Mouse (Mus musculus): ENCODE measurements at regions not wholly inside any gene's neighbourhood (a gene's known extent, or its start where the extent isn't known, plus 50 kb on each side); places are given as distances from the start of the nearest gene placed in this dataset.

- no peak for TF ChIP-seq POLR2A (IDR thresholded peaks at IDR 0.05; ENCODE audit: borderline replicate concordance, extremely low read depth, low read depth, low read length)
- no peak for TF ChIP-seq CTCF (IDR thresholded peaks at IDR 0.05; ENCODE audit: insufficient read depth, low read length)
- Histone ChIP-seq H3K4me1 (ENCODE audit: control insufficient read depth, insufficient read depth, low read length) (no peaks in the 10 kb centered on the region), H3K4me3 (replicated peaks; ENCODE audit: extremely low read depth, low read depth, low read length) (no peak overlapping the region)
- no peak for DNase-seq
- WGBS, result 82% methylated on average over 6 of the region's 6 CpGs
These were observed 68.9 kb upstream of the Cdkn2b start for GRCm38 (mm10) chr4:89379622-89380329.

DNA sequence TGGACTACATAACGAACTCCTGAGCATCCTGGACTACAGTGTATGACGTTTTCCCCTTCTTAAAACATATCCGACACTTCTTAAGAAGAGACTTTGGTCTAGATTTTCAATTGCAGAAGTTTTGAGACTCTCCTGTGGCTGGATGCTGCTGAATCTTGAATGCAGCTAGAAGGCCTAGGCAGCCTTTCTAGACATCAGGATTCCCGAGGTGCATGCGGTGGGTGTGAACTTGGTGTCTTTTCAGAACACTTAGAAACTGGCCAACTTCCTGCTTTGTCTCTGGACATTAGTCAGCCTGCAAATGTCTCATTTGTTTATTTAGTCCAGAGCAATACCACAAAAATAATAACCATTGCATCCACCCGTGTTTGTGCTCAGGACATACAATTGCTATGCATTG lies 61.8 kb upstream of the Cdkn2b start:
- Histone ChIP-seq H3K4me3 (replicated peaks; ENCODE audit: extremely low read depth, low read depth, low read length) (no peak overlapping the region), H3K4me1 (ENCODE audit: control insufficient read depth, insufficient read depth, low read length) (no peaks in the 10 kb centered on the region)
- DNase-seq, result no peak
- 64% methylated on average over 6 of the region's 6 CpGs for whole genome bisulfite sequencing
- TF ChIP-seq CTCF (IDR thresholded peaks at IDR 0.05; ENCODE audit: insufficient read depth, low read length) (no peak), POLR2A (IDR thresholded peaks at IDR 0.05; ENCODE audit: borderline replicate concordance, extremely low read depth, low read depth, low read length) (no peak)

DNA sequence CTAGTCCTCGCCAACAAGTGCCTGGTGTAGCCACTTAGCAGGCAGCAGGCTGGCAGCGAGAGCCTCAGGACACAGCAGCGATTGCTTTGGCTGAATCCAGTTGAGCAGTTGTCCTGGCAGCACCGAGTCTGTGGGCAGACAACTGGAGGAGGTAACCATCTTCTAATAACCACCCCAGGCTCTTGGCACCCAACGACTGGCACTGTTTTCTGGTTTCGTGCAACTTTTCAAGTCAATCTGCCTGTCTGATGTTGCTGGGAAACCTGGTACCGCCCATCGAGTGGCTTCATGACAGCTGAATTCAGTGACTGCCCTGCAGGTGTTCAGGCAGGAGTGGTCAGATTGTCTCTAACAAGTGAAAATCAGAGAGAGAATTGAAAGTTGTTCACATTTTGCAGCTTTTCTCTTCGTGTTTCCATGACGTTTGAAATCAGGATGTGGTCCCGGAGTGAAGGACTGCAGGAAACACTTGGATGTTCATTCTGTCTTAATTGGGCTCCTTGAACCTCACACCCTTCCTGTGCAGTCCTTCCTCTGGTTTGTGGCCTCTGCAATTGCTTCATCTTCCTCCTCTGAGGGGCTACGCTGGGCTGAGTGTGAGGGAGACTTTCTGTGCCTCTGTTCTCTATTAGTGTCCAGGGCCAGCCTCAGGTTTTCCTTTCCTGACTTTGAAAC lies 58.1 kb upstream of the Cdkn2b start:
- DNase-seq, result no peak
- 54% methylated on average over 12 of the region's 12 CpGs for WGBS
- Histone ChIP-seq H3K4me1 (ENCODE audit: control insufficient read depth, insufficient read depth, low read length) (no peaks in the 10 kb centered on the region), H3K4me3 (replicated peaks; ENCODE audit: extremely low read depth, low read depth, low read length) (no peak overlapping the region)
- TF ChIP-seq CTCF (IDR thresholded peaks at IDR 0.05; ENCODE audit: insufficient read depth, low read length) (no peak), POLR2A (IDR thresholded peaks at IDR 0.05; ENCODE audit: borderline replicate concordance, extremely low read depth, low read depth, low read length) (no peak)

DNA sequence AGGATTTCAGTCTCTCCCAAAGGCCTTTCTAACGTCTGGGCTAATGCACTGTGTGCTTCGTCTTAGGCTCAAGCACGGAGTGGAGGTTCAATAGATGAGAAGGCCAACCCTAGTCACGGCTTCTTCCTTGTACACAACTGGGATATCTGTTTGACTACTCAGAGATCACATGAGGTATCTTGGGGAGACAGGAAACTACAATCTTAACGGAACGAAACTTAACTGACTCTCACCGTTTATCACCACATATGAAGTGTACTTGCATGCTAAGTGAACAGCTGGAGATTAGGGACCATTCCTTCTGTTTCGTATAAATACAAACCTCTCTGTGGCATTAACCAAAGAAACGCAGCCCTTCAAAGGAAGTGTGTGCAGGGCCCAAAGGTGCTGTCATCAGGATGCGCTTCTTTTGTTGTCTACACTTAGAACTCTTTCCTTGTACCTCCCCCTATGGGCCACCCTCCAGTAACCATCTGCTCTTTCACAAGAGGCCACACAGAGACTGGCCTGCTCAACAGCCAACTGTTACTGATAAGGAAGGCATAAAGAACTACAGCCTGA lies 55.8 kb upstream of the Cdkn2b start:
- Histone ChIP-seq H3K4me3 (replicated peaks; ENCODE audit: extremely low read depth, low read depth, low read length) (no peak overlapping the region), H3K4me1 (ENCODE audit: control insufficient read depth, insufficient read depth, low read length) (no peaks in the 10 kb centered on the region)
- no peak for DNase-seq
- no peak for TF ChIP-seq CTCF (IDR thresholded peaks at IDR 0.05; ENCODE audit: insufficient read depth, low read length)
- WGBS, result 47% methylated on average over 10 of the region's 10 CpGs

DNA sequence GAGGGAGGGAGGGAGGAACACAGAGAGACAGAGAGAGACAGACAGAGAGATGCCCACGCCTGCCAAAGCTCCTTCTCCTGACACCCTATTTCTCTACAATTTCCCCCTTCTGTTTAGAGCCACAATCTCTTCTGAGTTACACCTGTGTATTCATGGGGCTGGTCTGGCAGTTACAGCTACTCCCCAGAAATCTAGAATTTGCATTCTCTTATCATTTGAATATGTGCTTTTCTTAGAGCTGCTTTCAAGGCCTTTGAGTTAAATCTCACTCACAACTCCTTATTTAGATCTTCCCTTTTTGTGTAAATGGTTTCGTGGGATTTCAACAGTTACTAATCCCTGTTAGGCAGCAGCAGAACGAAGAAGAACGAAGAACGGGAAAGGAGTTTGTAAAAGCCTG lies 55.0 kb upstream of the Cdkn2b start:
- DNase-seq, result no peak
- no peaks in the 10 kb centered on the region for H3K4me1 ChIP-seq (ENCODE audit: control insufficient read depth, insufficient read depth, low read length)
- 71% methylated on average over 5 of the region's 5 CpGs for WGBS
- H3K4me3 ChIP-seq (replicated peaks; ENCODE audit: extremely low read depth, low read depth, low read length), result no peak overlapping the region
- TF ChIP-seq POLR2A (IDR thresholded peaks at IDR 0.05; ENCODE audit: borderline replicate concordance, extremely low read depth, low read depth, low read length) (no peak), CTCF (IDR thresholded peaks at IDR 0.05; ENCODE audit: insufficient read depth, low read length) (no peak)

- Histone ChIP-seq H3K4me3 (replicated peaks; ENCODE audit: extremely low read depth, low read depth, low read length) (no peak overlapping the region), H3K4me1 (ENCODE audit: control insufficient read depth, insufficient read depth, low read length) (no peaks in the 10 kb centered on the region)
- WGBS, result 49% methylated on average over 2 of the region's 2 CpGs
- TF ChIP-seq CTCF (IDR thresholded peaks at IDR 0.05; ENCODE audit: insufficient read depth, low read length) (no peak), POLR2A (IDR thresholded peaks at IDR 0.05; ENCODE audit: borderline replicate concordance, extremely low read depth, low read depth, low read length) (no peak)
- DNase-seq, result no peak
These were observed 52.4 kb upstream of the Cdkn2b start for GRCm38 (mm10) chr4:89363150-89363683.

- no peak for DNase-seq
- WGBS, result 43% methylated on average over 3 of the region's 3 CpGs
- Histone ChIP-seq H3K4me3 (replicated peaks; ENCODE audit: extremely low read depth, low read depth, low read length) (no peak overlapping the region), H3K4me1 (ENCODE audit: control insufficient read depth, insufficient read depth, low read length) (no peaks in the 10 kb centered on the region)
- no peak for TF ChIP-seq POLR2A (IDR thresholded peaks at IDR 0.05; ENCODE audit: borderline replicate concordance, extremely low read depth, low read depth, low read length)
- TF ChIP-seq CTCF (IDR thresholded peaks at IDR 0.05; ENCODE audit: insufficient read depth, low read length), result no peak
These were observed 51.8 kb upstream of the Cdkn2b start for GRCm38 (mm10) chr4:89362650-89363049.

- TF ChIP-seq CTCF (IDR thresholded peaks at IDR 0.05; ENCODE audit: insufficient read depth, low read length) (no peak), POLR2A (IDR thresholded peaks at IDR 0.05; ENCODE audit: borderline replicate concordance, extremely low read depth, low read depth, low read length) (no peak)
- no peaks in the 10 kb centered on the region for H3K4me1 ChIP-seq (ENCODE audit: control insufficient read depth, insufficient read depth, low read length)
- H3K4me3 ChIP-seq (replicated peaks; ENCODE audit: extremely low read depth, low read depth, low read length), result no peak overlapping the region
- no peak for DNase-seq
- WGBS, result 90% methylated on average over 7 of the region's 7 CpGs
These were observed 50.5 kb upstream of the Cdkn2b start for GRCm38 (mm10) chr4:89361316-89361715.
